Mouse (Mus musculus) c-Kit-positive CD71-positive TER-119-negative erythroid progenitor cells, embryonic 14.5 days (primary cell): ENCODE results near the gene Trpm6.

Experiments
- DNase-seq: peaks from one replicate; pipeline ENCODE4 v3.0.0-alpha.2; 2013; ENCODE audit warnings: low read depth

Trpm6 gene

DNA sequence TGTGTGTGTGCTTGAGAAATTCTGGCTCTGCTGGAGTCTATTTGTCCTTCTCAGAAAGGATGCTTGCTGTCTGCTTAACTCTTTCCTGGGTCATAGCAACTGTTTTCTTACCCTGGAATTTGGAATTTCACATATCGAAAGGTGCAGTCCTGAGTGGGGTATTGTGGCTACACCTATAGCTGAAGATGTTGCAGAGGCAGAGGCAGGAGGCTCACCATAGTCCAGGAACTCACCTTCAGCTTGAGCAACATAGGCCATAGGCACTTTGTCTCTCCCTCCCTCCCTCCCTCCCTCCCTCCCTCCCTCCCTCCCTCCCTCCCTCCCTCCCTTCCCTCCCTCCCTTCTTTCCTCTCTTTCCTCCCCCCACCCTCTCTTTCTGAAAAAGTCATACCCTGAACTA lies 139.8 kb downstream of the Trpm6 start:
- DNase-seq = no peak

DNA sequence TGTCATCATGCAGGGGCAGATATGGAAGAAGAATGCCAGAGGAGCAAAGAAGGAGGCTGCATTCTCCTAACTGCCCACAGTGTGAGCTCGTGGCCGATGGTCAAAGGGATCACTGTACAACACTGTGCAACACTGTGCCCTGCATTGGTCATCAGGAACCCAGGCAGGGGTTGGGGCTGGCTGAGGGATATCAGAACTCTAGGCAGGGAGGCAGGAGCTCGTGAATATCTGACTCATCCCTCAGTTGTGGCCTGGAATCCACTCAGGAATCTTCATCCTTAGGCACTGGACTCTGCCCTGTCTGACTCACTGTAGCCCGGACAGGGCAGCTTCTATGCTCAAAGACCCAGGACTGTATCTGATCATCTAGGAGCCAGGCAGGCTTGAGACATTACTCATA lies 140.4 kb downstream of the Trpm6 start:
- DNase-seq = no peak

DNA sequence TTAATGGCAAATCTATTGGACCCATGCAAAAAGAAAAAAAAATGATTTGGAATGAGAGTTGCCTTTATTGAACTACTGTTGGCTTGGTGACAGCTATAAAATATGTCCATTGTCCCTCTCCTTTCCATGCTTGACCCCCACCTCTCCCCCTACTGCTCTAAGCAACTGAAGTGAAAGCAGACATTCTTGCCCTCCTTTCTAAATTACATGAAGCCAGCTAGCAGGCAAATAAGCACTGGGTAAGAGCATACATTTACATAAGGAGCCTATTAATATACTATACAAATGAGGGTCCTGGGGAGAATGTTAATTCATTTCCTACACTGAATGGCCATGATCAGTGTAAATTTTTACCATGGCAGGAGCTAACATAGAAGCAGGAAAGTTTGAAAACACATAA lies 148.5 kb downstream of the Trpm6 start:
- DNase-seq = no peak

DNA sequence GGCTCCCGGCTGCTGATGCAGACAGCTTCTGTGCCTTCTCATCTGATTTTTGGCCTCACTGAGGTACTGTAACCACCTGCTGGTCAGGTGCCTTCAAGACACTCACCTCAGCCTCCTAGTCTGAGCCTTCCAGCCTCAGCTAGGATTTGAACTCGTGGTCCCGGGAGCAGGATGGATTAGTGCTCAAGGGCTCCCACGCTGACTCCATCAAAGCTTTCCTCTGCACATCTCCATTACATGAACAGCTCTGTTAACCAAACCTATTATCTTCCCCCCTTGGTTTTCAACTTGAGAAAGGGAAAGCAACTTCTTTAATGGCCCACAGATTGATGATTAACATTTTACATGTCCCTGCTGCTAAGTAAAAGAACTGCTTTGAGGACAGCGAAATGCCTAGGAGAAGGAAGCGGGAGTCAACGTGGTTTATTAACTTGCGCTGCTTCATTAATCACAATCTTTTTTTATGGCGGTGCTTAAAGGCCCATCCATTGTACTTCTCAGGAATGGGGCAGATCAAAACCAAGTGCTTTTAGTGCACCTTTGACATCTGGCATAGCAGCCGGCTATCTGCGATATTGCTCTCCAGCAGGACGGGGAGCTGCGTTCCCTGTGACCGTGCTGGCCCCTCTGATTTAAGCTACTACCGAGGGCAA lies 152.4 kb downstream of the Trpm6 start:
- no peak for DNase-seq

DNA sequence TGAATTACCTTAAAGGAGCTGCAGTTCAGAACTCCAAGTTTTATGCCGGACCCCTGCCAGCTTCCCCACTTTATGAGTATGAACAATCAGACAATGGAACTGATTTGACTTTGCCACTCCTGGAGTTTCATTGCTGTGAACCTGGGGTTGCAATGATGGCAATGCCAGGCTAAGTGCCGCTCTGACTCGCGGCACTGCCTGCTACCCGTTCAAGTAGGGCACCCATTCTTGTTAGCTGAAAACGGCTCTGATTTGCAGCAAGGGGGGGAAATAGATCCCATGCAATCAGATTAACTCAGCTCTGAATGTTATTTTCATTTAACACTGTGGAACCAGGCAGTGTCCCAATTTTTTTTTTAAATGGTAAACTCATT lies 152.9 kb downstream of the Trpm6 start:
- DNase-seq = no peak

DNA sequence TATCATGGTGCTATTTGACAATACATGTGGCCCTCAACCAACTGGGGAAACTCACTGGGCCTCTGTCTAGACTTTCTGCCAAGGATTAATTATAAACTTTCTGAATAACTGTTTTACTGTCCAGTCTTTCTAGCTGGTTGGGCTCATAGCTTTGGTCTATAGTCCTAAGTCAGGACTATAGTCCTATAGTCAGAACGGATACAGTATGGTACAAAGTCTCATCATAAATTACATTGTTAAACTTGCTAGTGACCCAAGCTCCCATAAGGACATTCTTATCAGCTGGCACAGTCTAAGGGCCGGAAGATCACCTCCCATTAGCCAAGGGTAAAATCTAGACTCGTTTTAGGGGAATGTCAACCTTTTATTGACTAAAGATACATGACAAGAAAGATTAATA lies 155.7 kb downstream of the Trpm6 start:
- DNase-seq = no peak

DNA sequence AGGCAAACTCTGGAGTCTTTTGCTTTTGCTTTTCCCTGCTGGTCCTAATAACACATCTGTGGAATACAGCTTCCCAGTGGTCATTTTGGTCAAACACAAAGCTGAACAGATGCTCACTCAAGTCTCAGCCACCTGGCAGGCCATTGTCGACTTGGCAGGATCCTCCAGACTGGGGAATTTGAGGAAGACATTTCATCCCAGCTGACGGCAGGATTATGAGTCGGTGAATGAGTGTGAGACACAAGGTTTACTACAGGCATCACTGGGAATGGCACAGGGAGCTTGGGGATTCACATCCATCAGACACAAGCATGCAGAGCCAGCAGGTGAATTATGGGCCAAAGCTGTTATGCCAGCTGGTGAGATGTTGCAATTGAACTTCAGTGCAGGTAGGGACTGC lies 159.9 kb downstream of the Trpm6 start:
- DNase-seq = no peak

DNA sequence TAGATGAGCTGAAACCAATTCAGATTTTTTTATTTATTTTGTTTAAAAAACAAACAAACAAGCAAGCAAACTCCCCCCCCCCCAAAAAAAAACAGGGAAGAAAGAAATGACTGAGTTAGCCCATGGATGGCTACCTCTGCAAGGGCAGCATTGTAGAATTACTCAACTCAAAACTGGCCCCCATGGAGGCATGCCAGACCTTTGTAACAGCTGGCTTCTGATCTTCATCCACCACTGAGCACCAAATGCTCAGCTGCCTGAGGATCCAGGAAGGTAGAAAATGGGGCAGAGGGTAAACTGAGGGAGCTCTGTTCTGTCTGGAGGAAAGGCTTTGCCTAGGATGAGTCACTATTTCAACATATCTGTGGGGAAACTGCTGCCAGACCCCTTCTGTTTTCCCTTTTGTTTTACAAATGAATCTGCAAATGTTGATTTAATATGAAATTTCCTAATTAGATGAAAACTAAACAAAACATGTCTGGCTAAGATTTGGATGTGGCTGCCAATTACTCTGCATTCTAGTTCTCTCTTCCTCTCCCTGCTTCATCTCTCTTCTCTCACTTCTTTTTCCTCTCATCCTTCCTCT lies 162.1 kb downstream of the Trpm6 start:
- no peak for DNase-seq

DNA sequence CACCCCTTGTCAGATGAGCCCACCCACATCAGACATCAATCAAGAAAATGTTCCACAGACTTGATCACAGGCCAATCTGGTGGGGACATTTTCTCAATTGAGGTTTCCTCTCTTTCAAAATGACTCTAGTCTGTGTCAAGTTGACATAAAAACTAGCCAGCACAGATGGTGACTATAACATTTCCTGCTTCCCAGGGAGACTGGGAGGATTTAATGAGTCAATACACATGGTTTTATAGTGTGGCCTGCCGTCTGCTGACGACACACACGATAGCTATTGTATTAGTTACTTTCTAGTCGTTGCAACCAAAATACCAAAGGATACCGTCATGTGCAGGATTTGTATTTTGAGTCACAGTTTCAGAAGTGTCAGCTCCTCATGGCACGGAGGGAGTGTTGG lies 191.6 kb downstream of the Trpm6 start:
- DNase-seq = no peak
